Mouse (Mus musculus) ovary, postnatal 10 days (tissue): Measurements from ENCODE around the gene Adam1b.

ENCODE experiments used
- DNase-seq: peaks from one replicate; pipeline ENCODE4 v3.0.0; 2022; ENCODE audit warnings: low spot score

Gene Adam1b

DNA sequence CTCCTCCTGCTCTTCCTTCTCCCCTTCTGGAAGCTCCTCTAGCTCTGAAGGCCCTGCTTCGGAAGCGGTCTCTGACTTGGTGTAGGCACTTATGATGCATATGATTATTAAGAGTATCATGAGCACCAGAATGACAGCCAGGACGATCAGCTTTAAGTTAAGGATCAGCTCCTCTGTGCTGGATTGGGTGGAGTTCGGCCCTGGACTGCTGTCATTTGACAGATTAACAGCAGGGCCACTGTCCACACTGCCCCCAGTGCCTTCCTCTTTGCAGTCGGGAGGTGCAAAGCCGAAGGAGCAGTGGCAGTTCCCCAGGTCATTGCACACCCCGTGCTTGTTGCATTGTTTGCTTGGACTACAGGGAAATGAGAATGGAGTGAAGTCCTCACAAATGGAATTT lies 2.5 kb downstream of the Adam1b start:
- no peak for DNase-seq

DNA sequence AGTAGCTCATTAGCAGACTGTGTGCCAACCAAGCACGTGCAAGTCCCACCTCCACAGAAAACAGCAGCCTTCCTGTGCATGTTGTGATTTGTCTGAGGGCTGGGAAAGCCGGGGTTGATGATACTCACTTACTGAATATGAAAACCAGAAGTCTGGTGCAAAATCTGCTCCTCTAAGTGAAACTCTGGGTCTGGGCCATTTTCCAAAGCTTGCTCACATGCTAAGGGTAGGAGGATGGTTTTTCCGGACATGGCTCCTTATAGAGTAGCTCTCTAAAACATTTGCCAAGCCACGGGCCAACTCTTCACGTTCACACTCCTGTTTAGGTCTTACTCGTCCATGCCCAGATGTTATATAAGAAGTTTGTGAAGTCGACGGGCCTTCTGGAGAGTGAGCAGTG lies 9.9 kb downstream of the Adam1b start:
- DNase-seq: no peak

DNA sequence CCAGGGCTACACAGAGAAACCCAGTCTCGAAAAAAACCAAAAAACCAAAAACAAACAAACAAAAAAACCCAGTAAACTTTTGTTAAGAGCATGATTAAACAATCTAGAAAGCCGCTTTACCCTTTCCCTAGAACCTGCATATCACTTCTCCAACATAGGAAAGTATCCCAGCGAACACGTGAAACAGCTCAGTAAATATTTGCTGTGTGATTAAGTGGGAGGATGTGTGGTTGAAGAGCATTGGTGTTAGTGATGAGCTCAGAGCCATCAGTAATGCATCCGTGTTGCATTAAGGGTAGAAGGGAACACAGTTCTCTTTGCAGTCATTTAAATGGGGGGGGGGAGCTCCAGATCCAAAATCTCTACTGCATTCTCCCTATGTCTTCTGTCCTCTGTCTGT lies 18.4 kb downstream of the Adam1b start:
- no peak for DNase-seq

DNA sequence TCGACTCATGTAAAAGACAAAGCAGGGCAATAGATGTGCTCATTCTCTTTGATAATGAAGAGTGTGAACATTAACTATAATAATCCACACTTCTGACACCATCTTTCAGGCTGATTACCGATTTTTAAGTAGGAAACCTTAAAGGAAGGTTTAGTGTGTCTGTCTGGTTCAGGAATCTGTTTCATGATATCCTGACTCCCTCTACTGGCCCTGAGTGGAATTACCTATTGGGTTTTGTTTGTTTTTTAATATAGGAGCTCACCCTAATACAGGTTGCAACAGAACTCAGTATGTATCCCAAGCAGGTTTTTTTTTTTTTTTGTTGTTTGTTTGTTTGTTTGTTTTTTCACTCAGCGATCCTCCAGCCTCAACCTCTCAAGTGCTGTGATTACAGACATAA lies 25.6 kb downstream of the Adam1b start:
- DNase-seq: no peak

DNA sequence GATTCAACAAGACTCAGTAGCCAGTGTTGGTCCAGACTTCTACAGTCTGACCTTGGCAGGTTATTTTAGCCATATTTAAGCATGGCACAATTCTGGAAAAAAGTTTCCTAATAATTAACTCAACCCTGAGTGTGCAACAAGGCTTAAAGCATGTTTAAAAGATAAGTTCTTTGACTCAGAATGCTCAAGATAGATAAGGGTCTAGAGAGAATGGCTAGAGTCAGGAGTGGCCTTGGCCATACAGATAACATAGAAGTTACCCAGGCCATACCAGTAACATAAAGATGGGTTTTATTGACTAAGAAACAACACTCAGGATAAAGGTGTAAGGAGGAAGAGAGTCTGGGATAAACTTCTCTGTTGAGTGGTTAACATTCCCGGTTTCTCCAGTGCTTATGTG lies 27.2 kb downstream of the Adam1b start:
- DNase-seq: no peak

DNA sequence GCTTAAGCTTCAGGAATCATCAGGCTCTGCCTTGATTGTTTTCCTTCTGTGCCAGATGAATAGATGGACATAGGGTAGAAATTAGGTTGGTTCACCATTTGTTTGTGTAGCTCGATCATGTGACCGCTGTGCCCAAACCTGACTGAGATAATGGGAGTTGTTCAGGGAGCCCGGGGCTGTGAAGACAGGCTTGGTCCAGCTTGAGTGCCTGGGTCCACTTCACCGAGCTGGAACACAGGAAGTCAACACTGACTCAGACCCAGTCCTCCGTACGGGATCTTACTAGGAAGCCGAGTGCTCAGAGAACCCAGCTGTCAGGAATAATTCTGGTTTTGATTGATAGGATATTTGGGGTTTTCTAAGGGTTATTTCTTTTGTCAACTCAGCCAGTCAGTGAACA lies 28.6 kb downstream of the Adam1b start:
- no peak for DNase-seq

DNA sequence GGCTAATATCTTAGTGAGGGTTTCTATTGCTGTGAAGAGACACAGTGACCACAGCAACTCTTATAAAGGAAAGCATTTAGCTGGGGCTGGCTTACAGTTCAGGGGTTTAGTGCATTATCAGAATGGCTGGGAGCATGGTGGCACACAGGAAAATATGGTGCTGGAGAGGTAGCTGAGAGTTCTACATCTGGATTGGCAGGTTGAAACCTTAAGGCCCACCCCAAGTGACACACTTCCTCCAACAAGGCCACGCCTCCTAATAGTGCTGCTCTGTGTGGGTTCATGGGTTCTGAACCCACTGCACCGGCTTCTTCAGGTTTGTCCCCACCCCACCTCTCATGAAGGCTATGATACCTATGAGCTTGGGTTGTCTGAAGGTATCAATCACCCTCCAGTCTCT lies 30.8 kb downstream of the Adam1b start:
- no peak for DNase-seq

DNA sequence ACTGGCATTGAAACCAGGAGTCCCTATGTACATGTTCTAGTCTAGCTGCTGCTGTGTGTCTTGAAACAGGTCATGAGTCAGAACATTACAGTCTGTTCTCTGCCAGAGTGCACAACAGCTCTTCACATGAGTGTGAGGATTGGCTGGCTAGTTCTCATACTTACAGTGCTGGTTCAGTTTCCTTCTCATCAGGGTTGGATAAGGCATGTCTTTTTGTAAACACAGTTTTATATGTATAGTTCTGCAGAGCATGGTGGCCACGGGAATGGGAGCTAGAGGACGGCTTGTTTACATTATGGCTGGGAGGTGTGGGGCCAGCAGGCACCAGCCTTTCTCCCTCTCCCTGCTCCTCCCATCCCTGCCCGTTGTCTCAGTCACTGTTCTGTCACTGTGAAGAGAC lies 33.7 kb downstream of the Adam1b start:
- no peak for DNase-seq

DNA sequence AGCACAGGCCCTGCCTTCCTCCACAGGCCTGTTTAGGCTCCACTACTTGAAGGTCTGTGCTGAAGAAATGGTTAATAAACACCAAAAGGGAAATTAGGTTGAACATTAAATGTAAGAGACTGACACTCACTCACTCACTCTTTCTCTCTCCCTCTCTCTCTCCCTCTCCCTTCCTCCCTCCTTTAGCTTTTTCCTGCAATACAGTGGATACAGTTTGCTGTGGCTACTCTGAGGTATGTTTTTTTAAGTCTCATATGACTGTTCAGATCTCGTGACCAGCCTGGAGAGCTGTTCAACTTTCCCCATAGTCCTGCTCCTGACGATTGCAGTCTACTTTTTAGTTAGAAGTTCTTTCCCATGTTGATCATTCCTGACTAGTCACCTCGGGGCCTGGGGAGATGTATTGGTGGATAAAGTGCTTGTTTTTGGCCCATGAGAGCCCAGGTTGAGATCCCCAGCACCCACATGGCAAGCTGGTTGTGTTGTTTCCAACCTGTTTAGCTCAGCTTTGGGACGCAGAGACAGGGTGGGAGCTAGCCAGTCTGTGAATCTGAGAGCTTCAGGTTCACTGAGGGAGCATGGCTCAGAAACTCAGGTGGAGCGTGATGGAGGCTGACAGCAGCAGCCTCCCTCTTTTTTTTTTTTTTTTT lies 39.5 kb downstream of the Adam1b start:
- DNase-seq: no peak

DNA sequence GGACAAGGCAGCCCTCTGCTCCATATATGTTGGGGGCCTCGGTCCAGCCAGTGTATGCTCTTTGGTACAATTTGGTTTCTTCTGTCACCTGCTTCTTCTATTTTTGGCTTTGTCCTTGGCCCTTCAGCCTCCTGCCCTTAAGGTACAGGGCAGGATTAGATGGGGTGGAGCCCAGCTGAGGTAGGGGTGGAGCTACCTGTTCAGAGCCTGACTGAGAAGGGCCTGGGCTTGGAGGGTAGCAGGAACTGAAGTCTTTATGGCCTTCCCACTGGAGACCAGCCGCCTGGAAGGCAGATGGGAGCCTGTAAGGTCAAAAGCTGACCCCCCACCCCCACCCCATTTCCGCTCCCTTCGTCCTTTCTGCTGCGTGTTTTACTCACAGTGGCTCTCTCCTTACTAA lies 40.3 kb downstream of the Adam1b start:
- no peak for DNase-seq

DNA sequence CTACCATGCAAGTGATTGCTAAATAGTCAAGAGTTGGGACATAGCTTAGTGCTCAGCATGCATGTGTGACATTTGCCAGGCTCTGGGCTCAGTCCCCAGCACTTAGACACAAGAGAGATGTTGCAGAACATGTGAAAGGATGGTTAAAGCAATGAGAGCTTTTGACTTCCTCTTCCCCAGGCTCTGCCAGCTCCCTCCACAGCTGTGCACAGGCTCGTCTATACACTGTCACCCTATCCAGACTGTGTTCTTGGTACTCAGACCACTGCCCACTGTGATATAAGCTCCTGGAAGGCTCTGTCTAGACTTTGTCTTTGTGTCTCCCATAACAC lies 41.1 kb downstream of the Adam1b start:
- no peak for DNase-seq

DNA sequence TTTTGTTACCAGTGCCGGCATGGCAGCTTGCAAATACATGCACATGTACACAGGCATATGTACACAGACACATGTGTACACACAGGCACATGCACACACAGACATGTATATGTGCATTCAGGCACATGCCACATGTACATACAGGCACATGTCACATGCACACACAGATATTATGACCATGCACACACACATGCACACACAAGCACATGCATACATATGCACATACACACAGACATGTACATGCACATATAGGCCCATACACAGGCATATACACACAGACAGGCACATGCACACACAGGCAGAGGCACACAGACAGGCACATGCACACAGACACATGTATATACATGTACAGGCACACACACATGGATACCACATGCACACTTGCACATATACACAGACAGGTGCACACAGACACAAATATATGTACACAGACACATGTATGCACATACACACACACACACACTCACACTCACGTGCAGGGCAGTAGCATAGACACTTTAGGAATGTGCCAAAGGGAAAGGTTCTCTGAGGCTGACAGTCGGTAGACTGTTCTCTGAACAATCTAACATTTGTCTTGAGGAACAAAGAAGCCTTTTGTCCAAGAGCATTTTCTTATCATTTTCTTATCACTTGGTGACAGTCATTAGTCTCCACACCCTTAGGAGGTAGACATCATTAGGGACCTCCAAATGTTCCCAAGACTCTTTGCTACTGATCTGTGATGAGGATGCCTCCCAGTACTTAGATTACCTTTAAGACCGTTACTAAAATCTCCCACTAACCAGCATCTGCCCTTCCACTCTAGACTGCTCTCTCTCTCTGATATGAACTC lies 41.7 kb downstream of the Adam1b start:
- no peak for DNase-seq

DNA sequence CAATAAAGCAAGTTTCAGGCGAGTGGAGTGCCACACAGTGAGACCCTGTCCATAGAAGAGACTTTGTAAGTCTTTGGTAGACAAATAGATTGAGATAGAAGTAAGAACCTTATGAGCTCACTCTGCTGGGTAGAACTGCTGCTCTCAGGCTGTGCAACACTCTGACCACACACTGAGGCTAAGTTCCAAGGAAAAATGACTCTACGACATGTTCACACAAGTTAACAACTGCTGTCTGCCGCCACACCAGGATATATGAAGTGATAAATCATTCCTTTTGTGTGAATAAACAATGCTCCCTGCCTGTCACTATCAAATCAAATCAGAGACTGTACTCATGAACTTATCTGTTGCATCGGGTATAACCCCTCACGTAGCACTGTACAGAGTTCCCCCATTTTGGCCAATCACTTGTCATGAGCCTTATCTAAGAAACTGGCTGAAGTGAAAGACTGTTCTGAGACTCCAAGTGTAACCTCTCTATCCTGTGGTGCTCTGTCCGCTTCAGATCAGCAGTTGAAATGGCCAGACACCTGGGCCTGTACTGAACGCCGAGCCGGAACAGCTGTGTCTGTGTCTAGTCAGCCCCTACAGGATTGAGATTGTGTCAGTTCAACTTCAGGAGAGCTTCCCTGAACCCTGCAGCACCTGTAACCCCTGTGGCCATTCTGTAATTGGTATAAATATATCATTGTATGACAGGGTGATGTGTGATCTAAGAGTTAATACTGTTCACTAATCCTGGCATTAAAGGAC lies 47.5 kb downstream of the Adam1b start:
- no peak for DNase-seq

DNA sequence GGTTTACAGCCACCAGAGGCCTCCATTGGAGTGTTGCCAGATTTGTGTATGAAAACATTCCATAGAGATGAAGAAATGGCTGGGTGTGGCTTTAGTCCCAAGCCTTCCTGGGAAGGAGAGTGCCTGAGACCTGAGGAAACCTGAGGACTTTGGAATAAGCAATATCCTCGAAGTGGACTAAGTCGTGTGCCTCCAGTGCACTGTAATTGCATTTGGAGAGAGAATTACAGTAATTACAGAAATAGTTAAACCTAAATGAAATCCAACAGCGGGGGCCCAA lies 48.8 kb downstream of the Adam1b start:
- DNase-seq: no peak

DNA sequence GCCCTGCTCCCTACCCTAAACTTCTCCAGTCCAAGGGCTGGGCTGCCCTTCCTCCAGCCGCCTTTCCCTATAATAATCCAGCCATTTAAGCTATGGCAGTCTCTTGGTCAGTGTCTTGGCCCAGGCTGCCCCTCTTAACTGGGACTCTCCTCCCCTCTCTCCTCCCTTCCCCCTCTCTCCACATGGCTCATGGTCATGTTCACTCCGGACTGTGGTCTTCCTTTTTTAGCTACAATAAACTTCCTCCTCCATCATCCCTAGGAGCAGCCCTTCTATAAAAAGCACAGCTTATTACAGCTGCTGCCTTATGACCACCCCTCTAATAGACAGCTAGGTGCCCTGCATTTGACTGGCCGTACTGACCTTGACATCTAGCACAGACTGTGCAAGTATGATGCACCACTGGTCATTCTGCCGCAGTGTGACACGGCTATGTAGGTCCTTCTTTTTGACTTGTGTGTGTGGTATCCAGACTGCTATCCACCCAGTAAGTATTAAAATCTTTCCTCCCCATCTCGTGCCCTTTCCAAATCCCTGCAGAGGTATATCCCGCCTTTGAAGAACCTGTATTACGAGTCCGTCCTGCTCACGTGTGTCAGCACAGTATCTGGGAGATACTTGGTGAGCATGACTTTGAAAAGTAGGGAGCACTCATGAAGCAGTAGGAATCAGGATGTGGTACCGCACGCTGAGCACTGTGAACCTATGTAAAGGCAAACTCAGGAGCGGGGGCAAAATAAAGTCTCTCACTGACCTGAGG lies 49.3 kb downstream of the Adam1b start:
- no peak for DNase-seq

DNA sequence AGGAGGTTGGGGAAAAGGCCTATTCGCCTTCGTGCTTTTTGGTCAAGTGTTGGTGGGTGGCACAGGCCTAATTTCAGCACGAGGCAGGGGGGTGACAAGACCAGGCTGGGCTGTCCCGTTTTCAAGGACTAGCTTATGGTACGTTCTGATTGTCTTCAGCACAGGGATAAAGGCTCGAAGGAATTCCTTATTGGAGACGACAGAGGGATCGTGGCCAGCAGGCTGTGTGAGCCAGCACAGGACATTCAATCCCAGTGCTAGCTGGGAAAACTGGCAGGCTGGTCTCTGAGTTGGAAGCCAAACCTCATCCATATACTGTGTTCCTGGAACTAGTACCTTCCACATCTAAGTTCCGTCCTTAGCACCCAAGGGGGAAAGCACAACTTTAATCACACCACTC lies 50.3 kb downstream of the Adam1b start:
- no peak for DNase-seq

DNA sequence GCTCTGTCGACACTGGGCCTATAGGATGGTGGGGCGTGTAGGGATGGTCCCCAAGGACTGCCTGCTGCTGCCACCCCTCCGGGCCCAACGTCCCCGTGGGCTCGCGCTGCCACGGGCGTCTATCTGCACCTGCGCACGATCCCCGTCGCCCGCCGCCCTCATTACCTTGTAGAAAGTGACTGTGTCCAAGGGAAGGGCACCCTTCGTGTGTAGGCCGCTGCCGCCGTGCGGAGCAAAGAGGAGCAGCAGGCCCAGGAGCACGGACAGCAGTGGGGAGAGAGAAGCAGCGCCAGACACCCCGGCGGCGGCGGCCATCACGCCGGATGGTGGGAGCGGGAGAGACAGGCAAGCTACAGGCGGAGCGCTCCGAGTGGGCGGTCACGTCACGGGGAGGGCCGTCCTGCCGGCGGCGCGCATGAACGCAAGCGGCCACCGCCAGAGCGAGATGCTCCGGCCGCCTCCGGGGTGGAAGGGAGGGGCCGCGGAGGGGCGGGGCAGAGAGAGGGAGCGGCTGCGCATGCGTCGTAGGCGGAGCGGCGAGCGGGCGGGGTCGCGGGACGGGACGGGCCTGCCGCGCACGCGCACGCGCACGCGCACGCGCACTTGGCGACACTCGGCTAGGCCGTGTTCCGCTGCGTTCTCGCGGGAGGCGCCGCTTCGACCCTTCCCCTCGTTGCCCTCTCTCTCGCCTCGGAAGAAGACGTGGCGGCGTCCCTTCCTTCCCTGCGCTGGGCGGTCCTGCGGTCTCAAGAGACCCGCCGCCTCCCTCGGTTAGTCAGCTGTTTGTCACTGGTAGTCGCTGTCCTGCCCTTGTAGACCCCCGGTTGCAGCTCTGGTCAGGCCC lies 51.0 kb downstream of the Adam1b start, which contains the start of gene Erp29:
Gene Erp29, minus strand, starts transcription at position 481 of the 844 bp plus-strand sequence.
- DNase-seq: peak; percentile 99

DNA sequence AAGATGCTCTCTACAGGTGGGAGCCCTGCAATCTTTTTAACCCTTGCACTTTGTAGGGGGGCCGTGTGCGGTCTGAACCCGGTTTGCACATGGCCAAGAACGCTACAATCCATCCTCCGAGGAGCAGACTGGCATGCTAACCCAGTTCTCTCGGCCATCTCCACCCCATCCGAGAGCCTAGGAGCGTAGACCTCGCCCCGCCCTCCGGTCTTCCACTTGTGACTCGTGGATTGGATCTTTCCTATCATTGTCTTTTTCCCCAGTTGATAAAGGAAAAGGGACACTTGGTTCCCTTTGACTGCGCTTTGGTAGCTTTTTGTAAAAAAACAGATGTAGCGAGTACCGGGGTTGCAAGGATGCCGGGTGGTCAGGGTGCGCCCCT lies 51.6 kb downstream of the Adam1b start, which contains the start of gene Tmem116:
Gene Tmem116, plus strand, starts transcription at position 250 of the 382 bp plus-strand sequence.
- no peak for DNase-seq

DNA sequence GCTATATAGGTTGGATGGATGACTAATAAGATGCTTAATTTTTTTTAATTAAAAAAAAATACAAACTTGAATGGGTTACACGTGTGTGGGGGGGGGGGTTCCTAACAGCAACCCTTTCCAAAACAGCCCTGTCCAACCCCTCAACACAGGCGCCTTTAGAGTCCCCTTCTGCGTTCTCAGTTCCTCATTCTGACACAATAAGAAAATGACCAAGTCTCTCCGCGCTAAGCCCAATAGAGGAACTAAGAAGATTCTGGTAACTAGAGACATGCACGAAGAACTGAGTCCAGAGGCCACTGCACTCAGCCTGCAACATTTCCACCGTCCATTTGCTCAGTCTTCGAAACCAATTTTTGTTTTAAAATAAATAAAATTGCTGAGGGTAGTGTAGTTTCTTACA lies 52.0 kb downstream of the Adam1b start:
- no peak for DNase-seq

DNA sequence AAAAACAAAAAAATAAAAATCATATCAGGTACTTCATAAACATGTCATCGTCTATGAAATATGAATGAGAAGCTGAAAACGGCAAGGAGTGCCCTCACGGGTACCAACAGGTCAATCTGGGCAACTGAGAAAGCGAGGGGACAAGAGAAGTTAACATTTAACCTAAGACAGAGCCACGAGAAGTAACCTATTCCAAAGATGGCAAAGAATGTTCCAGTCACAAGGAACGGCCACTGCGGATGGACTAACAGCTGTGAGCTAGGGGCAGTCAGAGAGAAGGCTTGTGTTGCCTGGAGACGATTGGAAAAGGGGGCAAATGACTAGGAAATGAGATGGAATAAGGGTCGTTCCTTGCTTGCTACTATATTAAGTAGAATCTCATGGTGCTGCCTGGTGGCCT lies 52.8 kb downstream of the Adam1b start:
- DNase-seq: no peak
